Mouse (Mus musculus) forebrain, embryonic 11.5 days (tissue): Measurements from ENCODE around the gene Dchs1. TPM values are rescaled to one million over a fixed set of nuclear protein-coding genes. Genes with fewer than 3 reads are reported as not detected.

Experiments
- ATAC-seq: fragments of 200-750 bp; cut with Nextera tagmentation; replicated peaks from 2 replicates; pipeline ENCODE4 v1.8.0; 2017; ENCODE audit warnings: moderate TSS enrichment; ENCODE audit not compliant: low FRiP score
- DNase-seq: peaks from one replicate; pipeline ENCODE4 v3.0.0-alpha.2; 2017; ENCODE audit warnings: low spot score
- H3K27ac ChIP-seq: fragments of 300-500 bp; sonication (generic); 2 replicates; pipeline ENCODE4 v1.5.1; 2014; ENCODE audit warnings: low read depth, low read length
- H3K27me3 ChIP-seq: fragments of 300-500 bp; sonication (generic); 2 replicates; pipeline ENCODE4 v1.6.1; 2014; ENCODE audit warnings: mild to moderate bottlenecking, low read length, mixed read lengths; ENCODE audit not compliant: control insufficient read depth, insufficient read depth
- H3K36me3 ChIP-seq: fragments of 300-500 bp; sonication (generic); 2 replicates; pipeline ENCODE4 v1.6.1; 2014; ENCODE audit warnings: mild to moderate bottlenecking, low read length, moderate library complexity, mixed read lengths; ENCODE audit not compliant: control insufficient read depth, insufficient read depth
- H3K4me1 ChIP-seq: fragments of 300-500 bp; sonication (generic); replicated peaks from 2 replicates; pipeline ENCODE4 v1.6.1; 2014; ENCODE audit warnings: low read length, mixed read lengths; ENCODE audit not compliant: control insufficient read depth, insufficient read depth
- H3K4me2 ChIP-seq: fragments of 300-500 bp; sonication (generic); 2 replicates; pipeline ENCODE4 v1.6.1; 2014; ENCODE audit warnings: low read depth, mild to moderate bottlenecking, low read length, moderate library complexity, mixed read lengths; ENCODE audit not compliant: severe bottlenecking
- H3K4me3 ChIP-seq: fragments of 300-500 bp; sonication (generic); 2 replicates; pipeline ENCODE4 v1.5.1; 2014; ENCODE audit warnings: low read depth, low read length
- H3K9ac ChIP-seq: fragments of 300-500 bp; sonication (generic); 2 replicates; pipeline ENCODE4 v1.6.1; 2014; ENCODE audit warnings: low read length
- H3K9me3 ChIP-seq: fragments of 300-500 bp; sonication (generic); 2 replicates; pipeline ENCODE4 v1.6.1; 2016; ENCODE audit warnings: low read length, mixed read lengths; ENCODE audit not compliant: control insufficient read depth
- WGBS: fragments of 180-500 bp; shearing (Covaris S2); extraction: QIAGEN DNeasy Blood & Tissue Kit; methylation state at CpG from one replicate; pipeline ENCODE4 v1.1.7; 2014; 5-methylcytosine and 5-hydroxymethylcytosine counted together
- polyA plus RNA-seq: library from polyadenylated mRNA; unstranded; fragments of >200 nt; fragmentation: Nextera tagmentation; extraction: Ambion mirVana; gene quantifications from 2 replicates; pipeline ENCODE4 v1.2.1, GENCODE M21; 2014

Dchs1 gene
- 21.3 and 21.4 TPM in 2 replicates for polyA plus RNA-seq

DNA sequence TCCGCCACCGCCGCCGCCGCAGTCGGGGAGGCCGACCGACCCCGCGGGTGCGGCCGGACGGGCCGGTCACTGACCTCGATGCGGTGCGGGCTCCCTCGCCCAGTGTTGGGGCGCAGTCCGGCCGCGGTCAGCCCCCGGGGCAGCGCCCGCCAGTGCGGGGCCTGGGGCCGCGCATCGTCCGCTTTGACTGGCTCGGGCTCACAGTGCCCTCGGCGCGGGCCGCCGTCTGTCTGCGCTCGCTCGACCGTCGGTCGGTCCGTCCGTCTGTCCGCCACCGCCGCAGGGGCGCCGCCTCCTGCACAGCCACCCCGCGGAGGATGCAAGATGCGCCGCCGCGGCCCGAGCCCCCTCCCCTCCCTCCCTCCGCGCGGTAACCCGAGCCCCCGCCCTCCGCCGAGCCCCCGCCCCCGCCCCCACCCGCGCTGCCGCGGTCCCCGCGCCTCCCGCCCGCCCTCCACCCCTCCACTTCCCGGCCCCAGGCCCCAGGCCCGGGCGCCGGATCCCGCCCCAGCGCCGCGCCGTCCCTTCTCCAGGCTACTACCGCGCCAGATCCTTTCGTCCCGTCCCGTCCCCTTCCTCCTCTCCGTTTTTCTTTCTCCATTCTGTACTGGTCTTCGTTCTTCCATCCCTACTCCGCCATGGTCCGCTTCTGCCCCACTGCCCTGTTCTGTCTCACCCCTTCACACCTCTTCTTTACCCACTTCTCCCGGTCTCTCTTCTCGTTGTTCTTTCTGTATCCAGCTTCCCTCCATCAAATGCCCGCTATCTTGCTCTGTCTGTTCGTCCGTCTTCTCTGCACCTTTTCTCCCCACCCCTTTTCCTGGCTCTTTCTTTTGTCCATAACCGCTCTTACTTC lies at the start of gene Dchs1:
Gene Dchs1, minus strand, starts transcription at position 370 of the 856 bp plus-strand sequence.
- under 1% methylated on average over 59 of the region's 97 CpGs for WGBS

DNA sequence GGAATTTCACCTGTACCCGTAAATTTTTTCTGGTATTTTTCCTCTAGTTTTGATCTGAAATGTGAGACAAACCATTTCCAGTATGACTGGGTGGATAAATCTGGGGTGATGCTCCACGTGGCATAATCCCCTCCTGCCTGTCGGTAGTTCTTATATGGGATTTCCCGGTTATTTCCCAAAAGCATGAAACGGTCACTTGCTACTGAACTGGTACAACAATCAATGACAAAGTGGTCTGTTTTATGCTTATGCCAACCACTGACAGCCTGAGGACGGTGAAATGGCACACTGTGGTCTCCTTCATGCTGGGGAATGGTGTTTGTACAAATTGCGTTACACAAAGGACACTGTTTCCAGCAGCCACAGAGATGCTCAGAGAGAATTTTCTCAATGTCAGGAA lies 36.8 kb upstream of the Dchs1 start:
- ATAC-seq (no peak), DNase-seq (no peak)
- H3K4me3 ChIP-seq = no peak overlapping the region
- no peaks in the 10 kb centered on the region for H3K36me3 ChIP-seq
- no peaks in the 10 kb centered on the region for H3K4me1 ChIP-seq
- no peak overlapping the region for H3K4me2 ChIP-seq
- H3K27ac ChIP-seq = no peak overlapping the region
- H3K9ac ChIP-seq = no peak overlapping the region
- no peaks in the 10 kb centered on the region for H3K27me3 ChIP-seq
- no peaks in the 10 kb centered on the region for H3K9me3 ChIP-seq
- 83% methylated on average over 7 of the region's 7 CpGs for WGBS

More for the DNA sequence above, at the start of gene Dchs1:
- H3K27ac ChIP-seq = peak within 1 kb of the TSS; percentile 77
- H3K9me3 ChIP-seq = no peaks in the 10 kb centered on the region
- peak within 1 kb of the TSS; percentile 91 for H3K4me3 ChIP-seq
- DNase-seq (peak; percentile 85), ATAC-seq (peak; percentile 84)
- peak within 1 kb of the TSS; percentile 58 for H3K4me2 ChIP-seq
- peak within 1 kb of the TSS; percentile 99 for H3K9ac ChIP-seq
- H3K36me3 ChIP-seq = no peaks in the 10 kb centered on the region
- peaks cover 18% of the 10 kb centered on the region for H3K4me1 ChIP-seq
- H3K27me3 ChIP-seq = no peaks in the 10 kb centered on the region

GRCm38 (mm10) chr7:105818483-105818882 lies 31.0 kb upstream of the Dchs1 start:
- DNase-seq (no peak), ATAC-seq (no peak)
- no peak overlapping the region for H3K4me2 ChIP-seq
- no peaks in the 10 kb centered on the region for H3K4me1 ChIP-seq
- no peak overlapping the region for H3K4me3 ChIP-seq
- H3K27me3 ChIP-seq = no peaks in the 10 kb centered on the region
- H3K36me3 ChIP-seq = no peaks in the 10 kb centered on the region
- no peak overlapping the region for H3K9ac ChIP-seq
- H3K27ac ChIP-seq = no peak overlapping the region
- H3K9me3 ChIP-seq = no peaks in the 10 kb centered on the region
- WGBS = 2% methylated on average over 1 of the region's 1 CpGs

DNA sequence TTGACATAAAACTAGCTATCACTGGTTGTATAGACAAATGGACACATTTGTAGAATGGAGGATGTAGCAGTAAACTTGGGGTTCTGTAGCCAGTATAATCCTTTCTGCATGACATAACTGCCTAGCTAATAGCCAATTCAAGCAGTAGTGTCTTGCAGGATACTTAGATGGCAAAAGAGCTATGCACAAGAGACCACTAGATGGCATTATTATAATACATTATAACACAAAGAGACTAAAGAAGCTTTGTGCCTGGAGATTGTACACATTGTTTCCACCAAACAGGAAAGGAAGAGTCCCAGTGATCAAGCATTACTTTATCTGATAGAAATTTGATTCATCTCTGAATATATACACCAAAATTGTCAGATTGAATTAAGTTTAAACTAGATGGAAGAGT lies 29.3 kb upstream of the Dchs1 start:
- Histone ChIP-seq H3K9me3 (no peaks in the 10 kb centered on the region), H3K27me3 (no peaks in the 10 kb centered on the region), H3K4me2 (no peak overlapping the region), H3K36me3 (no peaks in the 10 kb centered on the region), H3K4me1 (no peaks in the 10 kb centered on the region), H3K27ac (no peak overlapping the region), H3K4me3 (no peak overlapping the region), H3K9ac (no peak overlapping the region)
- ATAC-seq (no peak), DNase-seq (no peak)

GRCm38 (mm10) chr7:105813326-105813725 lies 25.9 kb upstream of the Dchs1 start:
- Histone ChIP-seq H3K27me3 (no peaks in the 10 kb centered on the region), H3K36me3 (peaks cover 3% of the 10 kb centered on the region; the same call in 1 of the 2 replicates), H3K9ac (no peak overlapping the region), H3K9me3 (no peaks in the 10 kb centered on the region), H3K4me2 (no peak overlapping the region), H3K4me3 (no peak overlapping the region), H3K4me1 (peaks cover 2% of the 10 kb centered on the region; the same call in 1 of the 2 replicates), H3K27ac (no peak overlapping the region)
- DNase-seq (no peak), ATAC-seq (no peak)
- WGBS = 80% methylated on average over 3 of the region's 3 CpGs

DNA sequence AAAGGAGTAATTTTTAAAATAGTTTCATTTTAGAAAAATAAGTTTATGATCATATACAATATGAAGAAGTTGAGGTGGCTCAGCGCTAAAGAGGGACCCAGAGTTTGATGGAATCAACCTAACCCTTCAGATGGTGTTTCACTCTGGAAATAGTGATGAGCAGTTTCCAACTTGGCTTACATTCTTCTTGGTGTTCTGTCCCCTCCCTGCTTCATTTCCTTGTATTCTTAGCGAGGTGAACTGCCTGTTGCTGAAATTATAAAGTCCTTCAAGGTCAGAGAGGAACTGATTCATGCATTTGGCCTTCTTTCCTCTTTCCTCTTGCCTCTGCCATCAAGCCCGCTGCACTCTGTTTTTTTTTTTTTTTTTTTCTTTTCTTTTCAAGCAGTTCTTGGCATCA lies 25.1 kb upstream of the Dchs1 start:
- no peak overlapping the region for H3K4me3 ChIP-seq
- no peak for DNase-seq
- H3K27ac ChIP-seq = no peak overlapping the region
- H3K4me1 ChIP-seq = peaks cover 2% of the 10 kb centered on the region; the same call in 1 of the 2 replicates
- 89% methylated on average over 3 of the region's 3 CpGs for WGBS
- peaks cover 3% of the 10 kb centered on the region; the same call in 1 of the 2 replicates for H3K36me3 ChIP-seq
- H3K27me3 ChIP-seq = no peaks in the 10 kb centered on the region
- H3K4me2 ChIP-seq = no peak overlapping the region
- no peak for ATAC-seq
- H3K9me3 ChIP-seq = no peaks in the 10 kb centered on the region
- no peak overlapping the region for H3K9ac ChIP-seq

- Histone ChIP-seq H3K36me3 (peaks cover 3% of the 10 kb centered on the region; the same call in 1 of the 2 replicates), H3K4me1 (peaks cover 2% of the 10 kb centered on the region; the same call in 1 of the 2 replicates), H3K4me2 (no peak overlapping the region), H3K9me3 (no peaks in the 10 kb centered on the region), H3K4me3 (no peak overlapping the region), H3K27ac (no peak overlapping the region), H3K27me3 (no peaks in the 10 kb centered on the region), H3K9ac (no peak overlapping the region)
- ATAC-seq (peak; percentile 13; the same call in 1 of the 2 replicates), DNase-seq (no peak)
Measured at GRCm38 (mm10) chr7:105811516-105811915, 24.1 kb upstream of the Dchs1 start.

DNA sequence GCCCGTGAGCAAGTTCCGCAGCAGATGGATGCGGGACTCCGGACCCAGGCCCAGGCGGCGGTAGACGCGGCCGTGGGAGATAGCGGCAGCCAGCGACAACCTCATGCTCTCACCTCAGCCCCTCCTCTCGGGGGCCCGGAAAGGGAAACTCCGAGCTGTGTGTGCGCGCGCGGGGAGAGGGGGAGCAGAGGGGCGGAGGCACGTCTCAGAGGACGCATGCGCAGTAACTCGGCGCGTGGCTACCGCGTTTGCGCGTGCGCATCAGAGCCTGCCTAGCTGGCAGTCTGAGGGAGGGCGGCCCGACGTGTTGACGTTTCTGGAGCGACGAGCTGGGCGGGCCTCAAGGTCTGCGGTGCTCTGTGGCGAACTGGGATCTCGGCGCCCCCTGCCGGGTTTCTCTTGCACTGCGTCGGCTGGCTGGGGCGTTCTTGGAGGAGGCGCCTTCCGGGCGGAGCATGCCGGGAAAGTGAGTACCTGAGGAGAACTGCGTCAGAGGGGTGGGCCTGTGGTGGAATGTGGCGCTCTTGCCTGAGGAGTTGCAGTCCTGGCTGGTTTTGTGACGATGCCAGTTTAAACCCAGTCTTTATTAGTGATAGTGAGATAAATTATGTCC lies 23.5 kb upstream of the Dchs1 start, which contains the start of gene Mrpl17:
Gene Mrpl17, minus strand, starts transcription at position 223 of the 613 bp plus-strand sequence.
- Histone ChIP-seq H3K4me3 (peak within 1 kb of the TSS; percentile 76), H3K9ac (peak within 1 kb of the TSS; percentile 93), H3K27me3 (no peaks in the 10 kb centered on the region), H3K27ac (peak within 1 kb of the TSS; percentile 50), H3K4me2 (peak within 1 kb of the TSS; percentile 74), H3K9me3 (no peaks in the 10 kb centered on the region), H3K36me3 (peaks cover 3% of the 10 kb centered on the region; the same call in 1 of the 2 replicates), H3K4me1 (peaks cover 2% of the 10 kb centered on the region; the same call in 1 of the 2 replicates)
- DNase-seq (peak; percentile 100), ATAC-seq (peak; percentile 98)
- WGBS = under 1% methylated on average over 52 of the region's 52 CpGs
